Mouse (Mus musculus) myocyte (in vitro differentiated cells): ENCODE measurements around the gene Plekhm3. TPM values are rescaled to one million over a fixed set of nuclear protein-coding genes. Genes with fewer than 3 reads are reported as not detected.

Source experiments
- H3K27me3 ChIP-seq: one replicate; pipeline ENCODE4 v1.6.1; 2011; ENCODE audit not compliant: control insufficient read depth, insufficient read depth, insufficient read length
- H3K36me3 ChIP-seq: one replicate; pipeline ENCODE4 v1.6.1; 2011; ENCODE audit not compliant: control insufficient read depth, insufficient read depth
- H3K4me2 ChIP-seq: one replicate; pipeline ENCODE4 v1.6.1; 2011; ENCODE audit warnings: low read depth, control low read depth
- H3K4me3 ChIP-seq: one replicate; pipeline ENCODE4 v1.5.1; 2011; ENCODE audit warnings: mild to moderate bottlenecking, control low read depth, moderate library complexity
- H3K79me2 ChIP-seq: one replicate; pipeline ENCODE4 v1.6.1; 2011; ENCODE audit not compliant: control insufficient read depth, insufficient read depth
- H3ac ChIP-seq: one replicate; pipeline ENCODE4 v1.6.1; 2011; ENCODE audit not compliant: control insufficient read depth, insufficient read length
- CEBPB ChIP-seq: IDR thresholded peaks from 2 replicates; pipeline ENCODE4 v1.6.1; 2011; ENCODE audit warnings: mild to moderate bottlenecking, moderate library complexity; ENCODE audit not compliant: poor library complexity, insufficient read depth, severe bottlenecking
- E2F4 ChIP-seq: IDR thresholded peaks from one replicate; pipeline ENCODE4 v1.6.1; 2011; ENCODE audit warnings: mild to moderate bottlenecking, control low read depth, moderate library complexity; ENCODE audit not compliant: insufficient read depth
- MAX ChIP-seq: IDR thresholded peaks from one replicate; pipeline ENCODE4 v1.6.1; 2011; ENCODE audit warnings: low read depth, mild to moderate bottlenecking, control low read depth
- MYOD1 ChIP-seq, 3 experiments: IDR thresholded peaks; one replicate each; pipeline ENCODE4 v1.6.1; 2011; ENCODE audit warnings: control low read depth in 2 of 3, low read depth in 2 of 3, mild to moderate bottlenecking in 2 of 3, moderate library complexity in 1 of 3; ENCODE audit not compliant: insufficient read length in 2 of 3, control insufficient read depth in 1 of 3
- MYOG ChIP-seq, 3 experiments: IDR thresholded peaks; one replicate each; pipeline ENCODE4 v1.6.1; 2011; ENCODE audit warnings: control low read depth in 2 of 3, low read depth in 2 of 3, mild to moderate bottlenecking in 2 of 3; ENCODE audit not compliant: insufficient read length in 2 of 3, control insufficient read depth in 1 of 3, insufficient read depth in 1 of 3
- POLR2A ChIP-seq: IDR thresholded peaks from one replicate; pipeline ENCODE4 v1.6.1; 2011; ENCODE audit warnings: low read depth, mild to moderate bottlenecking, control low read depth, moderate library complexity; ENCODE audit not compliant: insufficient read length
- POLR2AphosphoS2 ChIP-seq: IDR thresholded peaks from one replicate; pipeline ENCODE4 v1.6.1; 2011; ENCODE audit warnings: low read depth, control low read depth; ENCODE audit not compliant: insufficient read length
- REST ChIP-seq: IDR thresholded peaks from one replicate; pipeline ENCODE4 v1.6.1; 2011; ENCODE audit warnings: mild to moderate bottlenecking, control low read depth, moderate library complexity; ENCODE audit not compliant: insufficient read depth, insufficient read length
- SRF ChIP-seq: IDR thresholded peaks from one replicate; pipeline ENCODE4 v1.6.1; 2011; ENCODE audit warnings: low read depth; ENCODE audit not compliant: control insufficient read depth, insufficient read length
- TCF12 ChIP-seq: IDR thresholded peaks from one replicate; pipeline ENCODE4 v1.6.1; 2011; ENCODE audit warnings: mild to moderate bottlenecking, control low read depth; ENCODE audit not compliant: poor library complexity, insufficient read depth, severe bottlenecking
- TCF3 ChIP-seq: IDR thresholded peaks from one replicate; pipeline ENCODE4 v1.6.1; 2011; ENCODE audit warnings: low read depth, control low read depth; ENCODE audit not compliant: insufficient read length
- USF1 ChIP-seq: IDR thresholded peaks from one replicate; pipeline ENCODE4 v1.6.1; 2011; ENCODE audit warnings: low read depth, mild to moderate bottlenecking, control low read depth, moderate library complexity
- polyA plus RNA-seq: library from polyadenylated mRNA; unstranded; fragments of >200 nt; fragmentation: generic; extraction: Trizol; gene quantifications from one replicate; pipeline ENCODE4 v1.2.1, GENCODE M21; 2012; ENCODE audit warnings: missing spikeins

Gene Plekhm3
- polyA plus RNA-seq, 1 experiment, result 3.9 TPM

- no peaks in the 10 kb centered on the region for H3K36me3 ChIP-seq
- H3K4me3 ChIP-seq, result no peak overlapping the region
- no peak for TF ChIP-seq MAX
- TF ChIP-seq MYOD1 (IDR thresholded peaks at IDR 0.05; ENCODE audit: control insufficient read depth in 1 of 3, insufficient read length in 2 of 3, low read depth in 2 of 3), result no peak
- TF ChIP-seq SRF, result no peak
- no peak for TF ChIP-seq MYOG (IDR thresholded peaks at IDR 0.05; ENCODE audit: control insufficient read depth in 1 of 3, insufficient read depth in 1 of 3, insufficient read length in 2 of 3, low read depth in 2 of 3)
- no peak for TF ChIP-seq TCF3
- TF ChIP-seq USF1, result no peak
- no peak for TF ChIP-seq REST
- no peak for TF ChIP-seq TCF12
- no peak for TF ChIP-seq POLR2A
- TF ChIP-seq POLR2AphosphoS2, result no peak
- TF ChIP-seq CEBPB, result no peak
- no peak for TF ChIP-seq E2F4
- H3ac ChIP-seq, result no peak overlapping the region
- no peak overlapping the region for H3K4me2 ChIP-seq
- H3K27me3 ChIP-seq, result no peaks in the 10 kb centered on the region
- no peaks in the 10 kb centered on the region for H3K79me2 ChIP-seq
Observed at GRCm38 (mm10) chr1:64779863-64780262, 176.8 kb downstream of the Plekhm3 start.

- Histone ChIP-seq H3K4me3 (no peak overlapping the region), H3K4me2 (no peak overlapping the region), H3K79me2 (no peaks in the 10 kb centered on the region), H3K27me3 (no peaks in the 10 kb centered on the region), H3K36me3 (no peaks in the 10 kb centered on the region), H3ac (no peak overlapping the region)
- TF ChIP-seq SRF (no peak), POLR2A (no peak), POLR2AphosphoS2 (no peak), MYOD1 (IDR thresholded peaks at IDR 0.05; ENCODE audit: control insufficient read depth in 1 of 3, insufficient read length in 2 of 3, low read depth in 2 of 3) (no peak), USF1 (no peak), REST (no peak), CEBPB (no peak), MAX (no peak), TCF3 (no peak), E2F4 (no peak), MYOG (IDR thresholded peaks at IDR 0.05; ENCODE audit: control insufficient read depth in 1 of 3, insufficient read depth in 1 of 3, insufficient read length in 2 of 3, low read depth in 2 of 3) (no peak), TCF12 (no peak)
Observed at GRCm38 (mm10) chr1:64779415-64779814, 177.2 kb downstream of the Plekhm3 start.

DNA sequence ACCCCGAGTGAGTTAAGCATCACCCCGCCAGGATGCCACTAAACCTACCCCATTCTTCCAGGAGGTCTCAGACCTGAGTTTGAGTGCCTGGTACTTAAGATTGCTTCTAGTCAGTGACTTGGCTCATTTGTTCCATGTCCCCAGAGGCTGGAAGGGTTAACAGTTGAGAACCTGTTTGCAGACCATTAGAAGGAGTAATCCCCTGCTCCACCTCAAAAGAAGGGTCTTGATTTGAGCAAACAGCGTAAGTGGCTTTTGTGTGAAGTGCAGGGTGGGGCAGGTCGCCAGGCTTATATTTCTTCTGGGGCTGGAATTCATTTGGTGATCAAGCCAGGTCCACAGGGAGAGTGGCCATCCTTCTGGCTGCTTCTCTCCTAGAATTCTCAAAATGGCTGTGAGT lies 183.3 kb downstream of the Plekhm3 start:
- H3ac ChIP-seq, result no peak overlapping the region
- no peaks in the 10 kb centered on the region for H3K79me2 ChIP-seq
- no peak overlapping the region for H3K4me2 ChIP-seq
- no peak for TF ChIP-seq MYOG (IDR thresholded peaks at IDR 0.05; ENCODE audit: control insufficient read depth in 1 of 3, insufficient read depth in 1 of 3, insufficient read length in 2 of 3, low read depth in 2 of 3)
- TF ChIP-seq TCF3, result no peak
- TF ChIP-seq REST, result no peak
- no peak for TF ChIP-seq USF1
- no peak for TF ChIP-seq MYOD1 (IDR thresholded peaks at IDR 0.05; ENCODE audit: control insufficient read depth in 1 of 3, insufficient read length in 2 of 3, low read depth in 2 of 3)
- no peak for TF ChIP-seq TCF12
- TF ChIP-seq SRF, result no peak
- TF ChIP-seq POLR2AphosphoS2, result no peak
- no peak for TF ChIP-seq MAX
- no peak for TF ChIP-seq CEBPB
- no peak overlapping the region for H3K4me3 ChIP-seq
- no peaks in the 10 kb centered on the region for H3K27me3 ChIP-seq
- H3K36me3 ChIP-seq, result no peaks in the 10 kb centered on the region

- no peak for TF ChIP-seq REST
- no peak for TF ChIP-seq E2F4
- no peak for TF ChIP-seq CEBPB
- no peak for TF ChIP-seq TCF3
- no peak for TF ChIP-seq USF1
- TF ChIP-seq TCF12, result no peak
- no peak overlapping the region for H3K4me2 ChIP-seq
- no peaks in the 10 kb centered on the region for H3K27me3 ChIP-seq
- H3ac ChIP-seq, result no peak overlapping the region
- H3K36me3 ChIP-seq, result no peaks in the 10 kb centered on the region
- H3K79me2 ChIP-seq, result no peaks in the 10 kb centered on the region
- H3K4me3 ChIP-seq, result no peak overlapping the region
Observed at GRCm38 (mm10) chr1:64770169-64770568, 186.5 kb downstream of the Plekhm3 start.

DNA sequence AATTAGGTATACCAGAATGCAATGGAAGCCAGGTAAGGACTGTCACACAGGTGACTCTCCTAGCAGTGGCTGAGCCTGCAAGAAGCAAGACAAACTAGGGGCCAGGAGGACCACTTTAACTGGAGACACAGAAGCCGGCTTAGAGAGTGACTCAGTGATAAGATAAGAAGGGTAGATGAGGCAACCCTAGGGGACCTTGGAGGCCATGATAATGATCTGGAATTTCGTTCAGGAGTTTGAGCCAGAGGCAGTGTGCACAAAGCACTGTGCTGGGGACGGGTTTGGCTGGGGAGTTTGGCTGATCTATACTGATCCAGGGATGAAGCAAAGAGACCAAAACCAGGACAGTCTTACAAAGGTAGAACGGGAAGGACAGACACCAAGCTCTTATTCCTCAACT lies 195.0 kb downstream of the Plekhm3 start:
- Histone ChIP-seq H3K79me2 (no peaks in the 10 kb centered on the region), H3ac (no peak overlapping the region), H3K27me3 (no peaks in the 10 kb centered on the region), H3K4me3 (no peak overlapping the region), H3K36me3 (no peaks in the 10 kb centered on the region), H3K4me2 (no peak overlapping the region)
- no peak for TF ChIP-seq POLR2A

DNA sequence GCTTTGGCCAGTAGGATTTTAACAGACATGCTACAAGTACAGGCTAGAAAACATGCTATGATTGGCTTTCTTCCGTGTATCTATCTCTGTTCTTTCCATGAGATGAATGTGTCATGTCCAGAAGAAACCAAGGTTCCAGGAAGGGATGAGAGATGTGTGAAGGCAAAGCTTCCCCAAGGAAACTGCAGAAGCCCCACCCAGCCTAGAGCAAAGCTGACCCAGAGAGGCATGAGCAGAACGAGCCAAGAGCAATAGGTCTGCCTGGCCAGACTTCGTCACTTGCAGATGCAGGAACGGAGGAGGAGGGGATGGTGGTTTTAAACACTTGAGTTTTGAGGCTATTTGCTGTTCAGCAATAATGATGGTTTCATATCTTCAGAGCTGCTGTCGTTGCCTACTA lies 198.9 kb downstream of the Plekhm3 start:
- TF ChIP-seq POLR2AphosphoS2 (no peak), TCF3 (no peak), USF1 (no peak), REST (no peak), POLR2A (no peak), TCF12 (no peak), MYOD1 (IDR thresholded peaks at IDR 0.05; ENCODE audit: control insufficient read depth in 1 of 3, insufficient read length in 2 of 3, low read depth in 2 of 3) (no peak), E2F4 (no peak), MAX (no peak), MYOG (IDR thresholded peaks at IDR 0.05; ENCODE audit: control insufficient read depth in 1 of 3, insufficient read depth in 1 of 3, insufficient read length in 2 of 3, low read depth in 2 of 3) (no peak), CEBPB (no peak), SRF (no peak)
- Histone ChIP-seq H3K27me3 (no peaks in the 10 kb centered on the region), H3ac (no peak overlapping the region), H3K4me3 (no peak overlapping the region), H3K36me3 (no peaks in the 10 kb centered on the region), H3K4me2 (no peak overlapping the region), H3K79me2 (no peaks in the 10 kb centered on the region)
